Mouse (Mus musculus) inflammation-experienced regulatory T-cells, adult 6 months (primary cell): ENCODE results near the gene Tspan4. TPM values are rescaled to one million over a fixed set of nuclear protein-coding genes. Genes with fewer than 3 reads are reported as not detected.

ENCODE experiments used
- ATAC-seq: one replicate; pipeline ENCODE4 v1.8.0; 2017
- polyA plus RNA-seq, 3 experiments: library from polyadenylated mRNA; unstranded; fragments of 100-300 nt; shearing (Covaris generic); gene quantifications; one replicate each; pipeline ENCODE4 v1.2.1; 2017

The Tspan4 gene
- 1 to 10 TPM; 1.8 to 3.0 (median 2.4) TPM for polyA plus RNA-seq

- ATAC-seq: peak; percentile 89
These were observed at the start of gene Tspan4, which contains the start of gene Polr2l for GRCm38 (mm10) chr7:141475011-141475804. TSS of gene Tspan4 (plus strand) at chr7:141475240. TSS of gene Polr2l (minus strand) at chr7:141475132.

GRCm38 (mm10) chr7:141426948-141427730 is 47.9 kb upstream of the Tspan4 start:
- no peak for ATAC-seq

GRCm38 (mm10) chr7:141428701-141429100 is 46.3 kb upstream of the Tspan4 start:
- ATAC-seq: no peak

- no peak for ATAC-seq
These were observed 45.7 kb upstream of the Tspan4 start, which contains the start of gene Cend1 for GRCm38 (mm10) chr7:141429310-141429709. TSS of gene Cend1 (minus strand) at chr7:141429491.

GRCm38 (mm10) chr7:141429840-141430584 is 45.0 kb upstream of the Tspan4 start:
- ATAC-seq: no peak

- ATAC-seq: no peak
These were observed 44.3 kb upstream of the Tspan4 start for GRCm38 (mm10) chr7:141430585-141431240.

- no peak for ATAC-seq
These were observed 43.4 kb upstream of the Tspan4 start for GRCm38 (mm10) chr7:141431434-141432185.

- no peak for ATAC-seq
These were observed 42.8 kb upstream of the Tspan4 start for GRCm38 (mm10) chr7:141432186-141432611.

- ATAC-seq: no peak
These were observed 42.1 kb upstream of the Tspan4 start for GRCm38 (mm10) chr7:141432741-141433516.

GRCm38 (mm10) chr7:141433517-141434400 is 41.3 kb upstream of the Tspan4 start:
- ATAC-seq: no peak

- ATAC-seq: no peak
These were observed 40.6 kb upstream of the Tspan4 start for GRCm38 (mm10) chr7:141434464-141434863.

GRCm38 (mm10) chr7:141435129-141435855 is 39.7 kb upstream of the Tspan4 start:
- ATAC-seq: peak; percentile 63

GRCm38 (mm10) chr7:141435856-141436522 is 39.1 kb upstream of the Tspan4 start:
- ATAC-seq: no peak

- ATAC-seq: no peak
These were observed 38.5 kb upstream of the Tspan4 start for GRCm38 (mm10) chr7:141436523-141436892.

GRCm38 (mm10) chr7:141437178-141438120 is 37.6 kb upstream of the Tspan4 start, which contains the start of gene Slc25a22:
TSS of gene Slc25a22 (minus strand) at chr7:141437892.
- ATAC-seq: peak; percentile 84

GRCm38 (mm10) chr7:141438201-141438968 is 36.7 kb upstream of the Tspan4 start:
- no peak for ATAC-seq
